ENCODE assay signal across 8 mouse cellular contexts in the genomic region with DNA sequence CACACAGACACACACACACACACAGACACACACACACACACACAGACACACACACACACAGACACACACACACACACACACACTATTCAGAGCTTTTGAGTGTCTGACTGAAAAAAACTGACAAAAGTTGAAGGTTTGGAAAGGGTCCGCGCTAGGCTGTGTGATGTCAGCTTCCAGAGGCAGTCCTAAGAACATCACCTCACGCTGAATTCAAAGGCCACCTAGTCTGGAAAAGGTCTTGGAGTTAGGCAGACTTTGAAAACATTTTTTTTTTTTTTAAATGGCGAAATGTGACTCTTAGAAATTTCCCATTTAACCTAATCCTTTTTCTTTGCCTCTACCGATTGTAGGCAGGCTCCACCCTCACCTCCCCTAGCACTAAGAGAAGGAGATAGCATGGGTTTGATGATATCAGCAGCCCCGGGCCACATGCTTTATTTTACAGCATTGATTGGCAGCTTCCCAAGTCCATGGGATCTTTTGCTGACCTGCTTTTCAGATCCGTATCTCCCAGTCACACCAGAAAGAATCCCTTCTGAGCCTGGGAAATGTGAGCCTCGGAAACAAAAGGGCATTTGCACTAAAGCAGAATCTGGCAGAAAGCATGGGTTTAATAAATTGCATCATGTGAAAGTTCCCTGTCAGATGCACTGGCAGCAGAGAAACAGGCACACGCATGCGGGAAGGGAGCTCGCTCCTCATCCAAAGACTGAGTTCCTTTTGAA.
DNase-seq lines count a peak whose midpoint lies in the region; ATAC-seq lines count a peak whose summit lies in the region.

No protein-coding gene starts in this region.

- H3K4me1 ChIP-seq in megakaryocyte, embryonic 14.5 days = peaks cover 54% of the 10 kb centered on the region
- peaks cover 51% of the 10 kb centered on the region for H3K4me1 ChIP-seq in heart, embryonic 13.5 days
- H3K4me1 ChIP-seq in kidney, embryonic 16.5 days (ENCODE audit: insufficient read depth, low read length) = peaks cover 31% of the 10 kb centered on the region
- peaks cover 27% of the 10 kb centered on the region for H3K4me1 ChIP-seq in liver, embryonic 16.5 days (ENCODE audit: control insufficient read depth, low read depth, low read length)
- peaks cover 43% of the 10 kb centered on the region for H3K4me1 ChIP-seq in neural tube, embryonic 15.5 days

- ATAC-seq in megakaryocyte, adult 5-6 weeks (ENCODE audit: poor library complexity, severe bottlenecking) = no peak
- no peak for ATAC-seq in heart, embryonic 13.5 days (ENCODE audit: extremely low read depth, insufficient number of reproducible peaks, low FRiP score, low TSS enrichment)
- ATAC-seq in kidney, embryonic 16.5 days (ENCODE audit: low FRiP score, low TSS enrichment) = no peak
- no peak for ATAC-seq in liver, embryonic 16.5 days (ENCODE audit: low read depth)
- no peak for ATAC-seq in neural tube, embryonic 15.5 days (ENCODE audit: low FRiP score)

- peak overlapping the region; percentile 76 for H3K9ac ChIP-seq in heart, embryonic 13.5 days
- H3K9ac ChIP-seq in kidney, embryonic 16.5 days (replicated peaks; ENCODE audit: low read length) = peak overlapping the region; percentile 49
- H3K9ac ChIP-seq in liver, embryonic 16.5 days (ENCODE audit: low read depth, low read length) = no peak overlapping the region
- H3K9ac ChIP-seq in neural tube, embryonic 15.5 days (replicated peaks) = 0 out of 2 replicates have a peak overlapping the region, but pooled peaks have one; percentile 5

- 23% methylated on average over 11 of the region's 11 CpGs for WGBS in heart, embryonic 13.5 days
- WGBS in kidney, embryonic 16.5 days = 27% methylated on average over 11 of the region's 11 CpGs
- WGBS in liver, embryonic 16.5 days (ENCODE audit: insufficient replicate concordance) = 52% methylated on average over 11 of the region's 11 CpGs
- 21% methylated on average over 11 of the region's 11 CpGs for WGBS in neural tube, embryonic 15.5 days

- H3K27me3 ChIP-seq in megakaryocyte, embryonic 14.5 days (replicated peaks) = no peaks in the 10 kb centered on the region
- H3K27me3 ChIP-seq in heart, embryonic 13.5 days (replicated peaks) = no peaks in the 10 kb centered on the region
- no peaks in the 10 kb centered on the region for H3K27me3 ChIP-seq in kidney, embryonic 16.5 days (ENCODE audit: insufficient read depth, low read length)
- no peaks in the 10 kb centered on the region for H3K27me3 ChIP-seq in liver, embryonic 16.5 days (ENCODE audit: control insufficient read depth, insufficient read depth, low read depth, low read length)
- H3K27me3 ChIP-seq in neural tube, embryonic 15.5 days (replicated peaks) = no peaks in the 10 kb centered on the region

- H3K36me3 ChIP-seq in megakaryocyte, embryonic 14.5 days (replicated peaks; ENCODE audit: low read length) = no peaks in the 10 kb centered on the region
- H3K36me3 ChIP-seq in heart, embryonic 13.5 days = no peaks in the 10 kb centered on the region
- no peaks in the 10 kb centered on the region for H3K36me3 ChIP-seq in kidney, embryonic 16.5 days (ENCODE audit: insufficient read depth, low read length)
- H3K36me3 ChIP-seq in liver, embryonic 16.5 days (ENCODE audit: control insufficient read depth, insufficient read depth) = no peaks in the 10 kb centered on the region
- H3K36me3 ChIP-seq in neural tube, embryonic 15.5 days = no peaks in the 10 kb centered on the region

- H3K4me3 ChIP-seq in megakaryocyte, embryonic 14.5 days (replicated peaks) = peak overlapping the region; percentile 14
- H3K4me3 ChIP-seq in heart, embryonic 13.5 days = peak overlapping the region; percentile 22; the same call in 1 of the 2 replicates
- no peak overlapping the region for H3K4me3 ChIP-seq in kidney, embryonic 16.5 days (ENCODE audit: low read length)
- no peak overlapping the region for H3K4me3 ChIP-seq in liver, embryonic 16.5 days (ENCODE audit: low read depth, low read length)
- peak overlapping the region; percentile 3; the same call in 1 of the 2 replicates for H3K4me3 ChIP-seq in neural tube, embryonic 15.5 days (replicated peaks)

- H3K27ac ChIP-seq in heart, embryonic 13.5 days (replicated peaks) = peak overlapping the region; percentile 97
- peak overlapping the region; percentile 96 for H3K27ac ChIP-seq in kidney, embryonic 16.5 days (ENCODE audit: low read length)
- 0 out of 2 replicates have a peak overlapping the region, but pooled peaks have one; percentile 36 for H3K27ac ChIP-seq in liver, embryonic 16.5 days (ENCODE audit: low read length)
- H3K27ac ChIP-seq in neural tube, embryonic 15.5 days (replicated peaks) = peak overlapping the region; percentile 92

- peak overlapping the region; percentile 69 for H3K4me2 ChIP-seq in heart, embryonic 13.5 days
- H3K4me2 ChIP-seq in kidney, embryonic 16.5 days (replicated peaks; ENCODE audit: low read depth, low read length) = peak overlapping the region; percentile 55
- no peak overlapping the region for H3K4me2 ChIP-seq in liver, embryonic 16.5 days (ENCODE audit: low read depth, low read length)
- H3K4me2 ChIP-seq in neural tube, embryonic 15.5 days = peak overlapping the region; percentile 59

- peak; percentile 25 to 71 for DNase-seq in cerebellum, postnatal 36 days
- no peak for DNase-seq in frontal cortex, postnatal 25 days (ENCODE audit: low spot score in 2 of 2)

- H3K9me3 ChIP-seq in megakaryocyte, embryonic 14.5 days = no peaks in the 10 kb centered on the region
- H3K9me3 ChIP-seq in heart, embryonic 13.5 days = no peaks in the 10 kb centered on the region
- no peaks in the 10 kb centered on the region for H3K9me3 ChIP-seq in kidney, embryonic 16.5 days (ENCODE audit: low read length)
- no peaks in the 10 kb centered on the region for H3K9me3 ChIP-seq in liver, embryonic 16.5 days (replicated peaks; ENCODE audit: control insufficient read depth, low read length)
- no peaks in the 10 kb centered on the region for H3K9me3 ChIP-seq in neural tube, embryonic 15.5 days (replicated peaks)

Comparison
In these comparisons a context has a peak if more than half of its experiments do, and no peak if none do; other contexts are left out.
1. H3K4me3 ChIP-seq: peak in megakaryocyte, embryonic 14.5 days (single experiment), heart, embryonic 13.5 days (single experiment) and neural tube, embryonic 15.5 days (single experiment); none in kidney, embryonic 16.5 days (single experiment) and liver, embryonic 16.5 days (single experiment).
2. DNase-seq: peak in cerebellum, postnatal 36 days (2 of 2); none in frontal cortex, postnatal 25 days (0 of 2).
3. H3K27ac ChIP-seq: peak in every context shown above with its lines; median percentile 97 in heart, embryonic 13.5 days; 96 in kidney, embryonic 16.5 days; 92 in neural tube, embryonic 15.5 days; 36 in liver, embryonic 16.5 days.